Mouse (Mus musculus): ENCODE results near the gene Dnajc4.

Gene Dnajc4

DNA sequence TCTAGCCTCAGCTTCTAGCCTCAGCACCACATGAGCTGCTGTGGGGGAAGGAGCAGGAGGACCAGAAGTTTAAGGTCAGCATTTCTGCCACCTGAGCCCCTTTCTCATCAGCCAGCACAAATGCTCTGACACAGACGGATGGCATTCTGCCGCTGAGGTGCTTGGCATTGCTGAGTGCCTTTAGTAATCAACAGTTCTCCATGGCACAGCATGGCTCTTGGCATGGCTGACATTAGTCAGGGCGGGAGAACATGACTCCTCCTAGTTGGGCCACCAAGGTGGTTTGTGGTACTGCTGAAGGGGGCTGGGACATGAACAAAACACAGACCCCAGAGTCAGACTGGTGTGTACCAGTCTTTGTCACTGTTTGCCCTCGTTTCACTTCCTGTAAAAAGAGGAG, 44.2 kb downstream of the Dnajc4 start:
- no peak for DNase-seq (ENCODE audit: low spot score)

DNA sequence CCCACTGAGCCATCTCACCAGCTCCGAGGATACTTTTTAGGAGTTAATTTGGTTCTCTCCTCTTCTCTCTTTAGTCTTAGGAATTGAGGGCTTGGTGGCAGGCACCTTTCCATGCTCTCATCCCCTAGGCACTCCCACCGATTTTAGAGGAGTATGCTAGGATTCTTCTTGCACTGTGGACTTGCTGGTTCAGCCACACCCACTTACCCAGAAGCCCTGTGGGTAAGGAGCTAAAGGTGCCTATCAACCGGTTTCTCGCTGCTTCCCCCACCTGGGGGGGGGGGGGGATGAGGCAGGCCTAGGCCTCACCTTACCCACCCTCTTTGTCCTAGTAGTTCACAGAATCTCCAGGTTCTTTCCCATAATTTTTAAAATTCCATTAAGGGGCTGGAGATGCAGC, 44.6 kb downstream of the Dnajc4 start:
- no peak for DNase-seq (ENCODE audit: low spot score)

DNA sequence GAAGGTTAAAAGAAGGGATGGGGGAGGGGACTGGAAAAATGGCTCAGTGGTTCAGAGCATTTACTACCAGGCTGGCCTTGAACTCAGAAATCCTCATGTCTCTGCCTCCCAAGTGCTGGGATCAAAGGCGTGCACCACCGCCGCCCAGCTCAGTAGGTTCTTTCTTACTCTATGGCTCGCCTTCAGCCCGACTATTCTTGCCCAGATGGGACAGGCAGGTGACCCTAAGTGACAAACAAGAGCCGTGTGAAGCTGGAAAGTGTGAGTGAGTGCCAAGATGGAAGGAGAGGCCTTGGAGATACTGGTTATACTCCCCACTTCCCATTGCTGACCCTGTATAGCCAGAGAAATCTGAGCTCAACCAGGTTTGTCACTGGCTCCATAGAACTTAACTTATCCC, 48.7 kb downstream of the Dnajc4 start:
- DNase-seq (ENCODE audit: low spot score): no peak

DNA sequence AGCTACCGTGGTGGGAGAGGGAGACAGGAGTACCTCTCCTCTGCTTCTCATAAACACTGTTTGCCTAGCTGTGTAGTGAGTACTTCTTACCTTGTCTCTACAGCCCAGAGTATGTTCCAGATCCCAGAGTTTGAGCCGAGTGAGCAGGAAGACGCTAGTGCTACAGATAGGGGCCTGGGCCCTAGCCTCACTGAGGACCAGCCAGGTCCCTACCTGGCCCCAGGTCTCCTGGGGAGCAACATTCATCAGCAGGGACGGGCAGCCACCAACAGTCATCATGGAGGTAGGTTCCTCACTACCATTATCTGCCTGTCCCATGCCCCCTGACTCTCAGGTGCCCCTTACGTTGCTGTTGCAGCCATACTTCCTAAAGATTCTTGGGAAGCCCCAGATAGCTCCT, 49.6 kb downstream of the Dnajc4 start:
- DNase-seq (ENCODE audit: low spot score): no peak

DNA sequence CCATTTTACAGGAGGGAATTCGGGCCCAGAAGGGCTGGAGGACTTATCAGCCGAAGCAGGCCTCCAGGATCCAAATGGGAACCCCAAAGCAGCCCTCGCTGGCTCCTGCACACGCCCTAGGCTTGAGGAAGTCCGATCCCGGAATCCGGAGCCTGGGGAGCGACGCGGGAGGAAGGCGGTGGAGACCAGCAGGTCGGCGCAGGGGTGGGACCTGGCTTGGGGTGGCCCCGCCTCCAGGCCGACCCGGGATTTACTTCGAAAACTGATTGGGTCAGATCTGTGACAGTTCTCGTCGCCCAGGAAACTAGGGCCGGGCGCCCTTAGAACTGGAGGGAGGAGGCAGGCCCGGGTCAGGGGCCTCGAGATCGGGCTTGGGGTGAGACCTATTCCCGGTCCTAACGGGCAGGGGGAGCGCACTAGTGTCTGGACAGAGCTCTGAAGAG, 50.1 kb downstream of the Dnajc4 start, which contains the start of gene Gpr137:
Gene Gpr137 (minus strand): TSS at position 232 of the 443 bp plus-strand sequence.
- DNase-seq (ENCODE audit: low spot score): peak; percentile 75

DNA sequence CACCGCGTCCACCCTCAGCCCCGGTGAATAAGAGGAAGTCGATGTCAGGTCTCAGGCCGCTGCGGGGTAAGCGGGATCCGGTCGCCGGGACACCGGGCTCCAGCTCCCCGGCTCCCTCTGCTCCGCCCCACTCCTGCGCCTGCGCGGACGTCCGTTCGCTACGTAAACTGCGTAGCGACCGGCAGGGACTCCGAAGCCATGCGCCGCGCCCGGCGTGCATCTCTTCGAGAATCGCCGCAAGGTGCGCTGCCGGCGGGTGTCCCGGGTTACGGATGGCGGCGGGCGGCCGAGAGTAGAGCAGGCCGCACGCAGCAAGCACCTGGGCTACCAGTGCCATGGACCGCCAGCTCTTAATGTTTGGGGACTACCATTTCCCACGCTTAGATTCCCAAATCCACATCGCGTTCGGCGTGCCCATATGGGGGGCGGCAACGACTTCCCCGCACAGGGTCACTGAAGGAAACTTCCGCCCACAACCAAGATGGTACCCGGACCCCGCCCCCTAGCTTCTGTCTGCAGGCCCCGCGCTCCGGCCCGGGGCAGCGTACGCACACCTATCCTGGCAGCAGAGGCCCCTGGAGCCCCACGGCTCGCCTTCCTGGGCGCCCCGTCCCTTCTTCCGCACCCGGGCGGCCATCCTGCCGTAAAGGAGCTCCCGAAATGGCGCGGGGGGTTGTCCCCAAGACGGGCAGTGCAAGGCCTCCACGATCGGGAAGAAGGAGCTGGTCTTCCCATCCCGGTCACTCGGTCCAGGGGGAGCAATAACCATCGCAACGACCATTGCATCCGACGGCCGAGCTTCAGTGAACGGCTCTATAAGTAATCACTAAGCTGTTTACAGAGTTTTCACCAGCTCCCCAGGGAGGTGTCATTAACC, 50.8 kb downstream of the Dnajc4 start, which contains the start of gene Bad:
Gene Bad (plus strand): TSS at position 490 of the 877 bp plus-strand sequence.
- peak; percentile 79 for DNase-seq (ENCODE audit: low spot score)

DNA sequence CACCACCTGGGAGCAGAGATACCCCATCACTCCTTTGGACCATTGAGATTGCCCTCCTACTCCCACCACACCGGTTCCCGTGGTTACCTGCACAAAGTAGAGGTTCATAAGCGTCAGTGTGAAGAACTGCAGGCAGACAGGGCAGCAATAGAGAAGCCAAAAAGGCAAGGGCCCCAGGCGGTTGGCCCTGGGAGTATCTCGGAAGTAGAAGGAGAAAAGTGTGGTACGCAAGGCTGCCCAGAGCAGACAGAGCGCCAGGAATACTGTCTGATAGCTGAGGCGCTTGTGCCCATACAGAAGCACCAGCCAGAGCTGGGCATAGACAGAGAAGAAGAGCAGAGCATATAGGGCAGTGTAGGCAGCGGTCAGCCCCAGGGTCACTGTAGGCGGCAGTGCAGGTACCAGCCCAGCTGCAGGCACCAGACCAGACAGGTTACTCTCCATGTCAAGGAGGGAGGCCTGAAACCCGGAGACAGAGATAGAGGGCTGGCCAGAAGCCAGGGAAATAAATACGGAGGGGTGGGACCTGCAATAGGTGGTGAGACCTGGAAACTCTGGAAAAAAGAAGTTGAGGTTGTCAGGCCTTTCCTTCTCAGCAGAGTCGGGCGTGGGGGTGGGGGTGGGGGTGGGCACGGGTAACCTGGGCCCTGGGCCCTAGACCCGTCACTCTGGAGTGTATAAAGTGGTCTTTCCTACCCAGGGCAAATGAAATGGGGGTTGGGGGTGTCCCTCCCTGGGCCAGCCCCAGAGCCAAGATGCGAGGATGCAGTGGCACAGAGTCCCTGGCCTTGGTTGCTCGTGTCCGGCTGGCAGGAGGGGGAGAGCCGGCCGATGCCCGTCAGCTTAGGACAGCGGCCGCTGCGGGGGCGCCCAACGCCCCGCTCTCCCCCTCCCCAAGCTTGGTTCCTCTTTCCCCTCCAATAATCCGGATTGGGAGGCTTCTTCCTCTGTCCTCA, 51.7 kb downstream of the Dnajc4 start:
- DNase-seq (ENCODE audit: low spot score): no peak

DNA sequence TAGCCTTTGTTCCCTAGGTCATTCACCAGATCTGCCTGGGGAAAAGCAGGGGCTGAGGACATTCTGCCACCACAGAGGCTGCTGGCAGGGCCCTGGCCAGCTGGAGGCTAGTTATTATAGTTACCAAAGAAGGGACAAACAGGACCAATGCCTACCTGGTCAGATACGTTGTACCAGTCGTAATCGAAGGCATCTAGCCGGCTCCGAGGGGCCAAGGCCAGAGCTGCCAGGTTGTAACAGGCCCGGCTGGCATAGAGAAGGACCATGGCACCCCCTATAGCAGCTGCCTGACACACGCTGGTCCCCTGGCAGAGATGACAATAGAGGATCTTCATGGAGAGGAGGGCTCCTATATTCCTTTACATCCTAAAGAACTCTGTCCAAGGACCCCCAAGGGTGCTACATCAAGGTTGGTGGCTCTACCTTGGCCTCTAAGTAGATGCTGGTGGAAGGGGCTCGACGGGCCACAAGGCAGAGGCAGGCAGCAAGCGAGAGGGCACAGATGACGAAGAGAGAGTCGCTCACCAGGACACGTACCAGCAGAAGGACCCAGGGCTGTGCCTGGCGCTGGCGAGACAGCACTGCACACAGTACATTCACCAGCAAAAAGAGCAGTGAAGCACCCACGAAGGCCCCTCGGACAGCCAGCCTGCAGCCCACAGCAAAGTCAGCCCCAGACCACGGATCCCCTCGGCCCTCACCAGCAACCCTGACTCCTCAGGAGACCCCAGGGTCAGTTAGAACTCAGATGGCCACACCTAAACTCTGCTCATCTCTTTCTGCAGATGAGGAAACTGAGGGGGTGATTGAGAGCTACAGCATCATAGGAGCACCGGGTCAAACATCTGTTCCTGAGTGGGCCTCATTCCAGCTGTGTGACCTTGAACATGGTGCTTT, 53.0 kb downstream of the Dnajc4 start:
- no peak for DNase-seq (ENCODE audit: low spot score)
